In the genomic region with DNA sequence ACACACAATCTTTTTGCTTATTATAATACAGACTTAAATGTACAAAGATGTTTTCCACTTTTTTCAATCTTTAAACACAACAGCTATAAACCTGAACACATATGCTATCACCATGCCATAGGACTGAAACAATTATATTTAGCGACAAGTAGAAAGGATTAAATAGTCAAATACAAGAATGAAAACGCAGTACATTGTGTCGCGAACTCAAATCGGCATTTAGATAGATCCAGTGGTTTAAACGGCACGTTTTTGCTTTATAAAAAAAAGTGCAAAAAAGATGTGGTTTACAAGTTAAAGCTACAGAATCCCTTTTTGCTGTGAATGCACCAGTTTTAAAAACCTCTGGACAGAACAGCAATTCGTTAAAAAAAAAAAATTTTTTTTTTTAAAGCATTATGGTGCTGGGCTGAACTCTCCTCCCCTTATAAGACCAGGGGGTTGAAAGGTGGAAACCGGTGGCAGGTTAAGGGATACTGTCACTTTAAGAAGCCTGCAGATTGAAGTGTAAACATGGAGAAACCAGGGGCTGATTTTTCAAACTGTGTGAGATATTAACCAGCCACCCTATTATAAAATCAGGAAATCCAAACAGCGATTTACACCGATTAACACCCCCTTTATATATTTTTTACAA, we compare ENCODE assay signal across 8 mouse cellular contexts. TPM values are rescaled to one million over a fixed set of nuclear protein-coding genes. Genes with fewer than 3 reads are reported as not detected.
DNase-seq lines count a peak whose midpoint lies in the region; ATAC-seq and TF ChIP-seq lines count a peak whose summit lies in the region.

No protein-coding gene starts in this region.

- TF ChIP-seq CTCF in cerebellum, adult 2 months (IDR thresholded peaks at IDR 0.05; ENCODE audit: borderline replicate concordance, insufficient read depth, low read depth, low read length): no peak

- no peaks in the 10 kb centered on the region for H3K4me1 ChIP-seq in cerebellum, adult 2 months (ENCODE audit: control insufficient read depth, insufficient read depth, low read length)
- peaks cover 14% of the 10 kb centered on the region; the same call in 1 of the 2 replicates for H3K4me1 ChIP-seq in neural tube, embryonic 11.5 days (ENCODE audit: control insufficient read depth, insufficient read depth, low read length)
- peaks cover 12% of the 10 kb centered on the region for H3K4me1 ChIP-seq in limb, embryonic 13.5 days

- H3K4me2 ChIP-seq in neural tube, embryonic 11.5 days (ENCODE audit: low read depth): peak overlapping the region; percentile 58
- H3K4me2 ChIP-seq in limb, embryonic 13.5 days (replicated peaks): peak overlapping the region; percentile 71

- no peak for ATAC-seq in neural tube, embryonic 11.5 days (ENCODE audit: insufficient read depth, low FRiP score, low TSS enrichment)
- no peak for ATAC-seq in limb, embryonic 13.5 days (ENCODE audit: low FRiP score, low read depth)

- peak overlapping the region; percentile 41 for H3K4me3 ChIP-seq in cerebellum, adult 2 months (replicated peaks; ENCODE audit: insufficient read depth, low read depth, low read length)
- H3K4me3 ChIP-seq in neural tube, embryonic 11.5 days (ENCODE audit: low read depth, low read length): peak overlapping the region; percentile 100
- H3K4me3 ChIP-seq in limb, embryonic 13.5 days: peak overlapping the region; percentile 99

- no peak for TF ChIP-seq POLR2A in cerebellum, adult 2 months (IDR thresholded peaks at IDR 0.05; ENCODE audit: borderline replicate concordance, insufficient read depth, low read length)

- no peaks in the 10 kb centered on the region; the same call in 1 of the 2 replicates for H3K36me3 ChIP-seq in neural tube, embryonic 11.5 days (ENCODE audit: control insufficient read depth, insufficient read depth, low read length)
- peaks cover 21% of the 10 kb centered on the region for H3K36me3 ChIP-seq in limb, embryonic 13.5 days

- no peaks in the 10 kb centered on the region for H3K9me3 ChIP-seq in neural tube, embryonic 11.5 days (ENCODE audit: control insufficient read depth, low read length)
- no peaks in the 10 kb centered on the region; the same call in 1 of the 2 replicates for H3K9me3 ChIP-seq in limb, embryonic 13.5 days

- no peak for DNase-seq in cerebellum, adult 2 months
- DNase-seq in cerebellum, adult 9-11 months: no peak
- DNase-seq in neural tube, embryonic 11.5 days (ENCODE audit: low spot score): no peak
- DNase-seq in neural tube, embryonic 10.5 days (ENCODE audit: extremely low spot score, low spot score): no peak
- DNase-seq in thymus, postnatal 25 days: peak; percentile 40
- no peak for DNase-seq in cerebellum, adult 11-12 months
- no peak for DNase-seq in spleen, postnatal 4 days (ENCODE audit: low spot score in 2 of 2)

- no peaks in the 10 kb centered on the region for H3K27me3 ChIP-seq in cerebellum, adult 2 months (ENCODE audit: control insufficient read depth, insufficient read depth, low read length)
- H3K27me3 ChIP-seq in neural tube, embryonic 11.5 days (ENCODE audit: control insufficient read depth, insufficient read depth, low read length): no peaks in the 10 kb centered on the region
- no peaks in the 10 kb centered on the region for H3K27me3 ChIP-seq in limb, embryonic 13.5 days

- peak overlapping the region; percentile 68 for H3K9ac ChIP-seq in neural tube, embryonic 11.5 days (ENCODE audit: low read length)
- H3K9ac ChIP-seq in limb, embryonic 13.5 days: peak overlapping the region; percentile 72

- 2% methylated on average over 11 of the region's 11 CpGs for WGBS in cerebellum, adult 2 months
- whole genome bisulfite sequencing in neural tube, embryonic 11.5 days: 14% methylated on average over 11 of the region's 11 CpGs
- 3% methylated on average over 11 of the region's 11 CpGs for WGBS in limb, embryonic 13.5 days

- H3K27ac ChIP-seq in cerebellum, adult 2 months (ENCODE audit: insufficient read depth, low read length): no peak overlapping the region
- H3K27ac ChIP-seq in neural tube, embryonic 11.5 days (ENCODE audit: low read depth, low read length): peak overlapping the region; percentile 64; the same call in 1 of the 2 replicates
- H3K27ac ChIP-seq in limb, embryonic 13.5 days: peak overlapping the region; percentile 33; the same call in 1 of the 2 replicates

RNA-seq across cellular contexts. Expression of gene Sox4, which starts 4.1 kb away (rescaled TPM):
- polyA plus RNA-seq in cerebellum, adult 2 months (2012; rRNA removed): 4.2 and 4.7 TPM in 2 replicates
- 165 and 172 TPM in 2 replicates for polyA plus RNA-seq in neural tube, embryonic 11.5 days (2014; fragmentation: Nextera tagmentation; extraction: Ambion mirVana)
- 74.2 and 77.0 TPM in 2 replicates for polyA plus RNA-seq in limb, embryonic 13.5 days (2015; fragmentation: Nextera tagmentation; extraction: Ambion mirVana)

Comparison
In these comparisons a context has a peak if more than half of its experiments do, and no peak if none do; other contexts are left out.
1. H3K4me3 ChIP-seq: peak in every context shown above with its lines; median percentile 100 in neural tube, embryonic 11.5 days; 99 in limb, embryonic 13.5 days; 41 in cerebellum, adult 2 months.
2. RNA of gene Sox4, which starts 4.1 kb away (polyA plus RNA-seq): 165 to 172 TPM in neural tube, embryonic 11.5 days and 74.2 to 77.0 TPM in limb, embryonic 13.5 days; 4.2 to 4.7 TPM in cerebellum, adult 2 months; every median in the first group is over 10 times any median in the second.